Mouse (Mus musculus) liver, embryonic 15.5 days (tissue): Measurements from ENCODE around the gene Slc4a8. TPM values are rescaled to one million over a fixed set of nuclear protein-coding genes. Genes with fewer than 3 reads are reported as not detected.
"Not testable (repeated sequence)": the region's sequence is repeated elsewhere in the genome, so short reads cannot be mapped to it uniquely, and the experiment has no call there.

Experiments
- ATAC-seq: fragments of 200-750 bp; cut with Nextera tagmentation; 2 replicates; pipeline ENCODE4 v1.8.0; 2017; ENCODE audit warnings: moderate number of reproducible peaks, mild to moderate bottlenecking, moderate library complexity; ENCODE audit not compliant: insufficient read depth
- H3K27ac ChIP-seq: fragments of 300-500 bp; sonication (generic); replicated peaks from 2 replicates; pipeline ENCODE4 v1.5.1; 2015; ENCODE audit warnings: mild to moderate bottlenecking, inconsistent platforms
- H3K27me3 ChIP-seq: fragments of 300-500 bp; sonication (generic); 2 replicates; pipeline ENCODE4 v1.6.1; 2015; ENCODE audit warnings: mild to moderate bottlenecking, inconsistent platforms
- H3K36me3 ChIP-seq: fragments of 300-500 bp; sonication (generic); replicated peaks from 2 replicates; pipeline ENCODE4 v1.6.1; 2015; ENCODE audit warnings: moderate library complexity, mild to moderate bottlenecking, inconsistent platforms
- H3K4me1 ChIP-seq: fragments of 300-500 bp; sonication (generic); replicated peaks from 2 replicates; pipeline ENCODE4 v1.6.1; 2015; ENCODE audit warnings: inconsistent platforms
- H3K4me2 ChIP-seq: fragments of 300-500 bp; sonication (generic); 2 replicates; pipeline ENCODE4 v1.6.1; 2015; ENCODE audit warnings: moderate library complexity, mild to moderate bottlenecking, inconsistent platforms
- H3K4me3 ChIP-seq: fragments of 300-500 bp; sonication (generic); replicated peaks from 2 replicates; pipeline ENCODE4 v1.5.1; 2015; ENCODE audit warnings: mild to moderate bottlenecking, inconsistent platforms
- H3K9ac ChIP-seq: fragments of 300-500 bp; sonication (generic); 2 replicates; pipeline ENCODE4 v1.6.1; 2015; ENCODE audit warnings: moderate library complexity, mild to moderate bottlenecking, inconsistent platforms
- H3K9me3 ChIP-seq: fragments of 300-500 bp; sonication (generic); replicated peaks from 2 replicates; pipeline ENCODE4 v1.6.1; 2016; ENCODE audit warnings: inconsistent platforms
- WGBS: fragments of 180-500 bp; shearing (Covaris S2); methylation state at CpG from one replicate; pipeline ENCODE4 v1.1.7; 2015; ENCODE audit warnings: mixed read lengths; ENCODE audit not compliant: insufficient replicate concordance; 5-methylcytosine and 5-hydroxymethylcytosine counted together
- polyA plus RNA-seq: library from polyadenylated mRNA; unstranded; fragments of >200 nt; fragmentation: Nextera tagmentation; extraction: Ambion mirVana; gene quantifications from 2 replicates; pipeline ENCODE4 v1.2.1, GENCODE M21; 2015

Slc4a8 gene
- polyA plus RNA-seq, 1 experiment from 2014 or later: 0.25 TPM

DNA sequence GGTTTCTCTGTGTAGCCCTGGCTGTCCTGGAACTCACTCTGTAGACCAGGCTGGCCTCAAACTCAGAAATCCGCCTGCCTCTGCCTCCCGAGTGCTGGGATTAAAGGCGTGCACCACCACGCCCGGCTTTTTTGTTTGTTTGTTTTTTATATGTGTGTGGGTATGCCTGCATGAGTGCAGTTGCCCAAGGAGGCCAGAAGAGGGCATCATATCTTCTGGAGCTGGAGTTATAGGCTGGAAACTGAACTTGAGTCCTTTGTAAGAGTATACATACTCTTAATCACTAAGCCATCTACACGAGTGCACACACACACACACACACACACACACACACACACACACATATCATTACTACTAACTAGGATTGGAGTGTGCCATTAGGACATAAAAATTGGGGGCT lies 12.3 kb downstream of the Slc4a8 start:
- 74% methylated on average over 6 of the region's 6 CpGs for WGBS
- ATAC-seq, H3K4me2 ChIP-seq, H3K4me3 ChIP-seq, H3K4me1 ChIP-seq, H3K27ac ChIP-seq, H3K36me3 ChIP-seq, H3K9ac ChIP-seq, H3K9me3 ChIP-seq: not testable (repeated sequence)
- peaks cover 20% of the 10 kb centered on the region; the same call in 1 of the 2 replicates for H3K27me3 ChIP-seq

DNA sequence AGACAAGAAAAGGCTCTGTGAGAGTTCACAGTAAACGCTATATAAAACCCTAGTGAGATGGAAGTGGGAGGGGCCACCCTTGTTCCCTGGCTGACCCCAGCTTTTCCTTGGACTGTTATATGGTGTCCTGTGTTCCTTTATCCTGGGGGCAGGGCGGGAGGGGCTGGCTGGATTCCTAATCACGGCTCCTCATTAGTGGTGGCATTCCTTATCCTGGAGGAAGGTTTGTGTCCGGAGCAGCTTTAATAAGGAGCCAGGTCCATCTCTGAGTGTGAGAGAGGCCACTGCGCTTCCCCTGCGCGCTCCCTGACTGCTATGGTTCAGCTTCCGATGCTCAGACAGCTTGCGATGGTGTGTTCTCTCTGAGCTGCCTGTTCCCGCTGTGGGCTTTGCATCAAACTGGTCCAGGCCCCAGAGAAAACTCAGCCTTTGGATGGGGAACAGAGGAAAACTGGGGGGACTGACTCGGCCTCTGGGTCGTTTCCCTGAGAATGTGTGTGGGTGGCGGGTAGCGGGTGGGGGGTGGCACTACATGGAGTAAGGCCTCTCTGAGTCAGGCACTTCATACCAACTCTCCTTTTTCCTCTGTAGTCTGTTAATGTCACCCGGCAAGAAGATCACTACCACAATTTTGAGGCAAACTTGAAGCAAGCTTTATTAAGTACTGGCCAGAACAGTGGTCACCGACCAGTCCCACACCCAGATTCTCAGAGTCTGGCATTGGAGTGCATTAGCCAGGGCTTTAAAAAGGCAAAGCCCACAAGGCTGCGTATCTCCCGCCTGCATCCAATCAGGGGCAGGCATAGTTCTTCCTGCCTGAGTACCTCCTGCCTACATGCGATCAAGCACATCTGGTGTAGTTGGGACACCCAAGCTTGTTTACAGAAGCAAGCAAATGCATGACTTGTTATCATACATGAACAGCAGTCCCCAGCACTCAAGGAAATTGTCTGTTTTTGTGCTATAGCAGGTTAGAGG lies 13.9 kb downstream of the Slc4a8 start:
- H3K9ac ChIP-seq: no peak overlapping the region
- no peak overlapping the region for H3K27ac ChIP-seq
- no peak overlapping the region for H3K4me2 ChIP-seq
- H3K9me3 ChIP-seq: no peaks in the 10 kb centered on the region
- no peaks in the 10 kb centered on the region for H3K36me3 ChIP-seq
- no peaks in the 10 kb centered on the region for H3K4me1 ChIP-seq
- WGBS: 54% methylated on average over 19 of the region's 19 CpGs
- H3K4me3 ChIP-seq: no peak overlapping the region
- ATAC-seq: no peak
- H3K27me3 ChIP-seq: peaks cover 20% of the 10 kb centered on the region; the same call in 1 of the 2 replicates

DNA sequence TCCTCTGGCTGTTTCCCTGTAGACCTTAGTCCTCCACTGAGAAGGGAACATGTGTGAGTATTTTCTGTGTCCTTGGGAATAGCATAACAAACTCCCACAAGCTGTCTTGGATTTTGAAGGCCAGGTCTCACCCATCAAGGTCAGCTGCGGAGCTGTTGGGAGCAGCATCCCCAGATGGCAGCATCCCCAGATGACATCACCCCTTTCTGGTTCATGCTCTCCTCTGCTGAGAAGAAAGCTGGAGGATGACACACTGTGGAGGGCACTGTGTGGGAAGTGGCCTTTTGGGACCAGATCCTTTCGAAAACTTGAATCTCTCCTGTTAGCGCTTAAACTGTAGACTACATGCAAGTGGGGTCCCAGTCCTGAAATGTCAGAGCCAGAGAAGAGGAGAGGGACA lies 14.9 kb downstream of the Slc4a8 start:
- no peaks in the 10 kb centered on the region for H3K9me3 ChIP-seq
- no peak overlapping the region for H3K4me2 ChIP-seq
- WGBS: 81% methylated on average over 3 of the region's 3 CpGs
- H3K9ac ChIP-seq: no peak overlapping the region
- ATAC-seq: no peak
- no peaks in the 10 kb centered on the region for H3K36me3 ChIP-seq
- peaks cover 26% of the 10 kb centered on the region; the same call in 1 of the 2 replicates for H3K27me3 ChIP-seq
- H3K27ac ChIP-seq: no peak overlapping the region
- H3K4me3 ChIP-seq: no peak overlapping the region
- no peaks in the 10 kb centered on the region for H3K4me1 ChIP-seq

DNA sequence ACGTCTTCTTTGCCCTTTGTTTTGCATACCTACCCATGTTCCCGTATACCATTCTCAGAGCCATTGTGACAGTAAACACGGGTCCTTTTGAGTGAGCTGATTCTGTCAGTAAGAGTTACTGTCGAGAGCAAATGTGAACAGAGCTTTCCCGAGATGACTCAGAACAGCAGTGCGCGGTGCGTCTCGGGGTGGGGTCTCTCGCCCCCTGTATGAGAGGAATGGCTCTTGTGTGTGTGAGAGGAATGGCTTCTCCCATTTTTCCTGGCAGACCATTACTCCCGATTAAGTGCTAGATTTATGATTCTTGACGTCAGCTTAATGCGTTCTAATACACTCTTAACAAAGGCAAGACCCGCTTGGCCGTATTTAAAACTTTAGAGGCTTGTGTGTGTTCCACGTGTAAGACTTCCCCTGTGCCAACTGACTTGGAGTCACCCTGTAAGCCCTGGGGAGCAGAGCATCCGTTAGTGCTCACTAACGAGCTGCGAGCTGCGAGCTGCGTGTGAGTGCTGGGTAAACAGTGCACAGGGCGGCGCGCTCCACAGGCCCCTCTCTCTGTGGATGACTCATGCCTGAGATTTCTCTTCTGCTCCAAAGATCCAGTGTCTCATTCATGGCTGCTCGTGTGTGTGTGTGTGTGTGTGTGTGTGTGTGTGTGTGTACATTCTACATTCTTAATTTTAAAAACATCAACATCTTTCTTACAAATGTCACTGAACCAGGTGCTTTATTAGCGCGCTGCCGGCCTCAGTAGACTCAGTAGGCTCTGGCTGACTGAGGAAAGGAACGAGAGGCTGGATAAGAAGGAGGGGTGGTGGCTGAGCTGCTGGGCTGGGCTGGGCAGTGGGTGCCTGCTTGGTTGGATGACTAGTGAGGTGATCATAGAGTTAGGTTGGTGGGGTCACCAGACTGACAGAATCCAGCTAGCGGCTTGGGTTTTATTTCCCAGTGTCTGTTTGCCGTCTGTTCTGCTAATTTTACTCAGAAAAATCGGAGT lies 15.8 kb downstream of the Slc4a8 start:
- Histone ChIP-seq H3K27ac (no peak overlapping the region), H3K36me3 (no peaks in the 10 kb centered on the region), H3K4me2 (no peak overlapping the region), H3K4me3 (no peak overlapping the region), H3K27me3 (peaks cover 26% of the 10 kb centered on the region; the same call in 1 of the 2 replicates), H3K4me1 (no peaks in the 10 kb centered on the region), H3K9me3 (no peaks in the 10 kb centered on the region), H3K9ac (no peak overlapping the region)
- no peak for ATAC-seq
- WGBS: 61% methylated on average over 32 of the region's 32 CpGs

DNA sequence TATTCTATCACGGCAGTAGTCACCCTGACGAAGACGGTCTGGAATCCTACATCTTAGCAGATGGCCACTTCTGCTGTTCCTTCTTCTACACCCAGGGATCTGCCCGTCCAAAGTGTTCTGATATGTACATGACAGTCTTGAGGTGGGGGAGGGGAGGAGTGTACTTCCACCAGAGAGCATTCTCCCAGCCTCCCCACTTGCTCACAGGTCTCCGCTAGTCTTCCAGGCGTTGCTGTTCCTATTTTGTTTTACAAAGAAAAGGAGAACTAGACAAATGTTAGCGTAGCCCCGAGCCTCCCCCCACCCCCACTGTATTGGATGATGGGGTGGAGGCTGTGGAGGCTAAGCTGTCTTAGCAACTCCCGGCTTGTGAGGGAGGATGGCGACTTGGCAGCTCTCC lies 18.3 kb downstream of the Slc4a8 start:
- Histone ChIP-seq H3K27ac (no peak overlapping the region), H3K9me3 (no peaks in the 10 kb centered on the region), H3K4me3 (no peak overlapping the region), H3K4me2 (no peak overlapping the region), H3K27me3 (peaks cover 26% of the 10 kb centered on the region; the same call in 1 of the 2 replicates), H3K9ac (no peak overlapping the region), H3K4me1 (no peaks in the 10 kb centered on the region), H3K36me3 (no peaks in the 10 kb centered on the region)
- WGBS: 40% methylated on average over 10 of the region's 10 CpGs
- no peak for ATAC-seq

DNA sequence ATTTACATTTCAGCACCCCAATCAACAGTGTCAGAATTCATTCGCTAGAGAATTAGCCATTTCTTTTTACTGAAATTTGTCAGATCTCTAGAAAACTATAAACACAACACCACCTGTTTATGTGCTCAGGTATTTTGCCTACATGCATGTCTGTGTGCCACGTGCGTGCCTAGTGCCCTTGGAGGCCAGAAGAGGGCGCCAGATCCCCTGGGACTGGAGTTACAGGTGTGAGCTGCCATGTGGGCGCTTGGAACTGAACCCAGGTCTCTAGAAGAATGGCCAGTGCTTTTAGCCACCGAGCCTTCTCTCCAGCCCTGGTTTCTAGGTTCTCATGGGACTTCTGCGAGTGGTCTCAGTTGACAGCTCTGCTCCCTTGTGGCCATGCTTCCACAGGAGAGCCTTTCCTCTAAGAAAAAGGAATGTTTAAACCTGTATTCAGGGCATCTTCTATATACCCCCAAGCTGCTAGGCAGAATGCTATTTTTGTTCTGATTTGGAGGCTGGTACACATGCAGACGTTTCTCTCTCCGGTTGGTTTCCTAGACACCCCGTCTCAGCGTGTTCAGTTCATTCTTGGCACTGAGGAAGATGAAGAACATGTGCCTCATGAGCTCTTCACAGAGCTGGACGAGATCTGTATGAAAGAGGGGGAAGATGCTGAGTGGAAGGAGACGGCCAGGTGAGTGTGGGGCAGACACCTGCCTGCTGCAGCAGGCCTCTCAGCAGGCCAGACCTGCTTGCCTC lies 21.9 kb downstream of the Slc4a8 start:
- H3K9ac ChIP-seq: no peak overlapping the region
- WGBS: 68% methylated on average over 13 of the region's 13 CpGs
- no peaks in the 10 kb centered on the region for H3K36me3 ChIP-seq
- peaks cover 6% of the 10 kb centered on the region; the same call in 1 of the 2 replicates for H3K27me3 ChIP-seq
- H3K4me3 ChIP-seq: no peak overlapping the region
- H3K4me1 ChIP-seq: no peaks in the 10 kb centered on the region
- H3K4me2 ChIP-seq: no peak overlapping the region
- no peak overlapping the region for H3K27ac ChIP-seq
- no peak for ATAC-seq
- H3K9me3 ChIP-seq: no peaks in the 10 kb centered on the region

DNA sequence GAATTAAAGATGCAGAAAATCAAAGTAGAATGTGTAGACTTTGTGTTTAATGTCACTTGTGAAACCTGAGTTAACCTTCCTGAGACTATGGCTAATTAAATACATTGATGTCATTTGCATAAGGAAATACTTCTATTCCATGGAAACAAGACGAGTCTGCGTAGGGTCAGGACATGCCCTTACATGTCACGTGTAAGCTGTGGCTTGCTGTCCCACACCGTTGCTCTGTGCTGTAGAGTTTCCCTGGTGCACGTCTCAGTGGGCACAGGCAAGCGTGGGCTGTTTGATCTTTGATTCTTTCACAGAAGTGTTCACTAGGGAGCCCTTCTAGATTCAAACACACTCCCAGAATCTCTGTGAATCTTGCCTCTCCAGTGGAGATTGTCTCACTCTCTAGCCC lies 28.7 kb downstream of the Slc4a8 start:
- WGBS: 69% methylated on average over 6 of the region's 6 CpGs
- H3K4me3 ChIP-seq: no peak overlapping the region
- no peak overlapping the region for H3K9ac ChIP-seq
- H3K4me2 ChIP-seq: no peak overlapping the region
- ATAC-seq: no peak
- H3K27me3 ChIP-seq: no peaks in the 10 kb centered on the region; the same call in 1 of the 2 replicates
- no peaks in the 10 kb centered on the region for H3K36me3 ChIP-seq
- H3K4me1 ChIP-seq: no peaks in the 10 kb centered on the region
- no peaks in the 10 kb centered on the region for H3K9me3 ChIP-seq
- H3K27ac ChIP-seq: no peak overlapping the region

DNA sequence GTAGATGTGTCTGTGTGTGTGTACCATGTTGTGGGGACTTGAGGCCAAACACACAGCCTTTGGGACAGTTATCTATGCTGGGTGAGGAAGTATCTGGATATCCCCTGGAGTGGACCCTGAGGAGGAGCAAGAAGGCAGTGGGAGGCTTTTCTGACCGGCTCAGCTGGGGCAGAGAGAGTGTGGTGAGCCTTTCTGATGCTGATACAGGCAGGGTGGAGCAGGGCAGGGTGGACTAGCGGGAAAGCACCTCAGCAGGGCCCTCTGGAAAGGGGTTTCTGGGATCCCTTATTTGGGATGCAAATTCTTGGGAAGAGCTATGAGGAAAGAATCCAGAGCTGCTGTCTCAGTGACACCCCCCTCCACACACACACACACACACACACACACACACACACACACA lies 30.8 kb downstream of the Slc4a8 start:
- Histone ChIP-seq H3K9me3 (no peaks in the 10 kb centered on the region), H3K4me3 (no peak overlapping the region), H3K4me2 (no peak overlapping the region)

DNA sequence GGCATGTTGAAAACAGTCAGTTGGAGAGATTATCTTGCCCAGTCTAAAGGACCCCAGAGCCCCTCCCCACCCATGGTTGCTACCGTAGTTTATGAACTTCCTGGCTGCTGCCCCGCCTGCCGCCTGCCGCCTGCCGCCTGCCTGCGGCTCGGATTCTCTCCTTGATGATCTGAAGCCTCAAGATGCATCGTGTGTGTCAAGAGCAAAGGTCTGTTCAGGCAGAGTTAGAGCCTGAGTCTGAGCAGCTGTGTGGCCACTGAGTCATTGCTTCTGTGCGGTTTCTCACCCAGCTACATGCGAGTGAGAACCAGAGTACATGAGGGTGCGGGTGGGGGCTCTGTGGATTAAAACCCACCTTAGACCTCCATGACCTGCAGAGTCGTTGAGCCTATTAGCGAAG lies 39.4 kb downstream of the Slc4a8 start:
- Histone ChIP-seq H3K27ac (no peak overlapping the region), H3K27me3 (peaks cover 3% of the 10 kb centered on the region; the same call in 1 of the 2 replicates), H3K9me3 (no peaks in the 10 kb centered on the region), H3K4me1 (no peaks in the 10 kb centered on the region), H3K9ac (no peak overlapping the region), H3K4me2 (no peak overlapping the region), H3K4me3 (no peak overlapping the region), H3K36me3 (no peaks in the 10 kb centered on the region)
- WGBS: 50% methylated on average over 13 of the region's 13 CpGs
- no peak for ATAC-seq

More for the DNA sequence above, 30.8 kb downstream of the Slc4a8 start:
- H3K9ac ChIP-seq: no peak overlapping the region
- no peak for ATAC-seq
- peaks cover 5% of the 10 kb centered on the region; the same call in 1 of the 2 replicates for H3K27me3 ChIP-seq
- H3K36me3 ChIP-seq: no peaks in the 10 kb centered on the region
- H3K27ac ChIP-seq: no peak overlapping the region
- 43% methylated on average over 2 of the region's 2 CpGs for WGBS
- H3K4me1 ChIP-seq: no peaks in the 10 kb centered on the region

DNA sequence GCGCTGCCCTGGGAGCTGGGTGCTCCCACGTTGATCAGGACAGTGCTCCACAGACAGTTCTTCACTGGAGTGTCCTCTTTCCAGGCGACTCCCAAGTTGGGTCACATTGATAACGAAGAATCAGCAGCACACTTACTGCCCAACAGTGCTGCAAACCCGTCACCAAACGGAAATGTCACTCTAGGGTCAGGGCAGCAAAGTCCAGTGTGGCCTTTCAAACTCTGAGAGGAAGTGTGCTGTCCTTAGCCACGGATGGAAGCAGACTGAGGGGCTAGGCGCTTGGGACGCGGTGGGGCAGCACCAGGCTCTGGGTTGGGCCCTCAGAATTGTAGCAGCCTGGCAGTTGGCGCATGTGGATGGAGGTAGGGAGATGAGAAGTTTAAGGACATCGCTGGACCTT lies 46.5 kb downstream of the Slc4a8 start:
- H3K9ac ChIP-seq: no peak overlapping the region
- no peak overlapping the region for H3K4me2 ChIP-seq
- H3K27ac ChIP-seq: no peak overlapping the region
- no peaks in the 10 kb centered on the region for H3K9me3 ChIP-seq
- 0 out of 2 replicates have a peak, but pooled peaks cover 6% of the 10 kb centered on the region for H3K4me1 ChIP-seq
- peaks cover under 1% of the 10 kb centered on the region; the same call in 1 of the 2 replicates for H3K27me3 ChIP-seq
- no peak overlapping the region for H3K4me3 ChIP-seq
- WGBS: 52% methylated on average over 12 of the region's 12 CpGs
- ATAC-seq: no peak
- no peaks in the 10 kb centered on the region for H3K36me3 ChIP-seq
